Mouse (Mus musculus) CD4-positive, CD25-positive, alpha-beta regulatory T cell, adult 2 months (primary cell): ENCODE data around the gene Spata31d1a.
"Not testable (repeated sequence)": the region's sequence is repeated elsewhere in the genome, so short reads cannot be mapped to it uniquely, and the experiment has no call there.

Experiments
- DNase-seq: peaks from one replicate; pipeline ENCODE4 v3.0.0-alpha.2; 2012; ENCODE audit warnings: low read depth, low spot score

The Spata31d1a gene

DNA sequence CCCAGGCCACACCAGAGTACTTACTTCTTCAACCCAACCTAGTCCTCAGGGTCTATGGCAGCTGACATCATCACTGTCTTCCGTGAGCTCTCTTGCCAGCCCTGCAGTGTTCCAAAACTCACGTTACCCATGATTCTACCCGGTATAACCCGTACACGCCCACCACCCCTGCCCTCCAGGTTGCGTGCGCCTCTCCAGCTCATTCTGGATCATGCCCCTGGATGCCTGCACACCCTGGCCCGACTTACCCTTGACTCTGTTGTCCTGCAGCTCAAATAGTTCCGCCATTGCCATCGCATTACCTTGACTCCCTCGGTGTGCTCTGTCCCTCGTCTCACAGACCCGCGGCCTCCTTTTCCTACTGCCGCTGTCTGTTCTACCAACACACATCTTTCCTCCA is at the start of gene Spata31d1a:
Gene Spata31d1a, minus strand, starts transcription at position 101 of the 400 bp plus-strand sequence.
- DNase-seq: no peak

DNA sequence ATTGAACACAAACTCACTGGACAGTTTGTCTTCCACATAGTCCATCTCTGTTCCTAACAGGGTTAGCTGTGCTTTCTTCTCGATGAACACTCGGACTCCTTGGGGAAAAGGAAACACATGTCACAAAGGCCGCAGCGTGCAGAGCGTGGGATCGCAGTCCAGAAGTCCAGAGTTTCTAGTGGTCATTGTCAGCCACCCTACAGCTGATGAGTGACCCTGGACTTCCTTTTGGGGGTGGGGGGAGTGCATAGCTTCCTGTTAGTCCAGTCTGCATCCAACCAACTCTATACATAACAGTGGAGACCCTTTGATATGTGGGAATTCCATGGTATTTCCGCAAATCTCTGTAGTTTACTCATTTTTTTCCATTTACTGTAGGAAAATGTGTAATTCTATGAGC is 46.8 kb upstream of the Spata31d1a start:
- DNase-seq: no peak

DNA sequence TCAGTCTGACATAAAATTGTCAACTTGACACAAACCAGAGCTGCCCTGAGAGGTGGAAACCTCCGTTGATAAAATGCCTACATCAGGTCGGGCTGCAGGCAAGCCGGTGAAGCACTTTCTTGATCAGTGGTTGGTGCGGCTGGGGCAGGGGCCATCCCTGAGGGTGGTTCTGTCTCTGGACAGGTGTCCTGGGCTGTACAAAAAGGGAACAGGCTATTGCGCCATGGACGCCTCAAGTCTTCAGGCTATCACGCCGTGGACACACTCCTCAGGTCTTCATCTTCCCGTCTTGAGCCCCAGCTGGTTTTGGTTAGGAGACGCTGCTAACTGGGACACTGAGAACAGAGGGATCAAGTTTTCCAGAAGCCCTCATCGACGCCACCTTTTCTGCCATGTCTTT is 40.2 kb upstream of the Spata31d1a start:
- no peak for DNase-seq

GRCm38 (mm10) chr13:59746711-59747110 is 36.6 kb upstream of the Spata31d1a start, which contains the start of gene 1700014D04Rik:
Gene 1700014D04Rik (minus strand): TSS chr13:59746752.
- no peak for DNase-seq

GRCm38 (mm10) chr13:59746164-59746563 is 36.0 kb upstream of the Spata31d1a start:
- no peak for DNase-seq

DNA sequence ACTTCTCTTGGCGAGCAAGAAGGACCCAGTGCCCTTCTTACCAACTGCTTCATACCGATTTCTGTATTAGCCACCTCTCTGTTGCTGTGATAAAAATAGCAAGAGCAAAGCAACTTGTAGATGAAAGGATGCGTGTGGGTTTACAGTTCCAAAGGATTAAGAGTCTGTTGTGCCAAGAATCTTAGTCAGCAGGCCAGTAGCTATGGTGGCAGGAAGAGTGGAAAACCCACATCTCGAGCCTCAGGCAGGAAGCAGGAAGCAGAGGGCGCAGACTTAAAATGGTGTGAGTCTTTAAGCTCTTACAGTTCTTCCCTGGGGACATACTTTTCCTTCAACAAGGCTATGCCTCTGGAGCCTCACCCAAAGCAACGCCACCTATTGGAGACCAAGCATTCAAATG is 35.3 kb upstream of the Spata31d1a start:
- no peak for DNase-seq

GRCm38 (mm10) chr13:59741697-59742096 is 31.6 kb upstream of the Spata31d1a start:
- DNase-seq: peak; percentile 42

DNA sequence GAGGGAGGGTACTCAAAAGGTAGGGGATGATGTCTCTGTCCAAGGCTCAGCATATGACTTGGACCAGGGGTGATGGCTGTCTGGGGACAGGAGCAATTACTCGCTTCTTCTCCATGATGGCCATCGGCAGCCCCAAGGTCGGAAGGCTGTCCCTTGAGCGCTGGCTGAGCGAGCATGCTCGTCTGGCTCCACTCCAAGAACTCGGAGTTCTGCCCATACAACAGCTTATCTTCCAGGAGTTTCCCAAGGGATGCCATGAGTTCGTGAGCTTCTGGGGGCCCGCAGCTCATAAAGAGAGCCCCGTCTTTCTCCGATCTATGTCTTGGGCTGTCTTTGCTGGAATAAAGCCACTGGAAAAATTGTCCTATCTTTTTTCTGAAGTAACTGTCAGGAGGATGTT is 31.0 kb upstream of the Spata31d1a start:
- DNase-seq: no peak

GRCm38 (mm10) chr13:59739397-59739796 is 29.3 kb upstream of the Spata31d1a start:
- no peak for DNase-seq

- no peak for DNase-seq
These were observed 28.3 kb upstream of the Spata31d1a start for GRCm38 (mm10) chr13:59738455-59738854.

DNA sequence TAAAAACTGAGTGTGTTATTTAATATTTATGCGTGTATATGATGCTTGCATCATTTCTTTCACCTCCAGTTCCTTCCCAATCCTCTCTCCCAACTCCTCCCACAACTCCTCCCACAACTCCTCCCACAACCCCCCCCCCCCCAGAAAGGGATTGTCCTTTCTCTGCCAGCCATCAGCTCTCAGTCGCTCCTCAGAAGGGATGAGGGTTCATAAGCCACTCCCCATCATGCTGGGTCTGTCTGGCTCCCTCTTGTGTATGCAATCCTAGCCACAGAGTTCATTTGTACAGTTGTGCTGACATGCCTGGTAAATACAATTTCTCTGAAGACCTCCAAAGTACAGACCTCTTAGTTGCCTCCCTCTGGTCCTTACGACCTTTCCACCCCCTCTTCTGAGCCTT is 25.1 kb upstream of the Spata31d1a start:
- peak; percentile 17 for DNase-seq

DNA sequence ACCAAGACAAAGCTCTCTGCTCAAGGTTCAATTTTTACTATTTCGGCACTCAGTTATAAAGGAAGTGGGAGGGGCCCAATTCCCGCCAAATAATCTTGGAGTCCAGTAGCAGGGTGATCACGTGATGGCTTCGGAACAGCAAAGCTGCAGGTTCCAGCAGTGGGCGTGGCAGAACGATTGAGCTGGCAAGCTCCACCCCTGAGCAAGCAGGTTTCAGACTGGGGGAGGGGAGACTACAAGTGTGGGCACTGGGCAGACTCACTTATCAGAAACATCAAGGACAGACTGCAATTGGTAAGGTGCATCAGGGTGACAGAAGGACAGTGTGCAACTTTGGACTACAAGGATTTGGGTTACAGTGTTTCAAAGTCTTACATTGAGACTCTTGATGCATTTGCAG is 24.2 kb upstream of the Spata31d1a start:
- not testable (repeated sequence) for DNase-seq

GRCm38 (mm10) chr13:59733936-59734335 is 23.8 kb upstream of the Spata31d1a start:
- no peak for DNase-seq

DNA sequence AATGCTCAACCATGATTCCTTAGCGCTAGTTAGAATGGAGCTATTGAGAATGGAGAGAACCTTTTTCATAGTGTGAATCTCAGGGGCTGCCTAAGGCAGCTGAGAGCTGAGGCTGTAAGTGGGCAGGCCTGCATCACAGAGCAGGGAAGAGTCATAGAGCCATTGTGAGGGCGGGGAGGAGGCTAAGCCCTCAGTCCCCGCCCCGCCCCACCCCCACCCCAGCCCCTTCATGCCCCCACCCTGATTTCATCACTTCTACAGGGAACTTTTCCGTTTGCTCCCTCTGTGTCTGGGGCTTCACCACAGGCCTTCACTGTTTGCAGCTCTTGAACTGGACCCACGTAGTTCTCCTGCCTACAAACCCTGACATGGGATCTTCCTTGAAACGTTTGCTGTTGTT is 21.5 kb upstream of the Spata31d1a start, which contains the start of gene Spata31d1d:
Gene Spata31d1d, minus strand, starts transcription at position 101 of the 400 bp plus-strand sequence.
- no peak for DNase-seq

DNA sequence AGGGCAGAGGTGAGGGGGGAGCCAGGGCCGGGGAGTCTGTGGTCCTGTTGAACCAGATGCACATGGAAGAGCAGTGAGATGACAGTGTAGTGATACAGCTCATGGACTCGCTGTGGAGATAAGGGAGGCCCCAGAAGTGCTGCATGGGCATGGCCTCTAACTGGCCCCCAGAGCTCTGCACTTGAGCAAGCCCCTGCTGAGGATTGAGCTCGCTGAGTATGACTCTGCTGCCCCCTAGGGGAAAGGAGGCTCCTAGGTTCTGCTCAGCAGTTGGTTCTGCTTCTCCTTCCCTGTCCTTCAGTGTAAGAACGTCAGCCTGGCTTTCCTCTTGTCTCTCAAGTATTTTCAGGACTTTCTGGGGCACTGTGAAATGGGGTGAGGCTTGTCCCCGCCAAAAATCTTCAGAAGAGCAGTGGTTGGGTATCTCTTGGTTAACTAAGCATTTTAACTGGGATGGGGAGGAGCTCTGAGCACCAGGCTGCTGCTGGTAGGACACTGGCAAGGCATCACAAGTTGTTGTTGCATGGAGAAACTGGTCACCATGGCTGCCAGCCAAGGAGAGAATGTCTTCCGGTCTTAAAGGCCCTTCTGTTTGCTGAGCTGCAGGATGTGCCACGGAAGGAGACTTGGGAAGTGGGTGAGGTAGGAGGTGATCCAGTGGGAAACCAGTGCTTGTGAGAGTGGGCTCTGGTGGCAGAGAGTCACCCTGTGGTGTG is 18.4 kb upstream of the Spata31d1a start:
- peak; percentile 89 for DNase-seq

DNA sequence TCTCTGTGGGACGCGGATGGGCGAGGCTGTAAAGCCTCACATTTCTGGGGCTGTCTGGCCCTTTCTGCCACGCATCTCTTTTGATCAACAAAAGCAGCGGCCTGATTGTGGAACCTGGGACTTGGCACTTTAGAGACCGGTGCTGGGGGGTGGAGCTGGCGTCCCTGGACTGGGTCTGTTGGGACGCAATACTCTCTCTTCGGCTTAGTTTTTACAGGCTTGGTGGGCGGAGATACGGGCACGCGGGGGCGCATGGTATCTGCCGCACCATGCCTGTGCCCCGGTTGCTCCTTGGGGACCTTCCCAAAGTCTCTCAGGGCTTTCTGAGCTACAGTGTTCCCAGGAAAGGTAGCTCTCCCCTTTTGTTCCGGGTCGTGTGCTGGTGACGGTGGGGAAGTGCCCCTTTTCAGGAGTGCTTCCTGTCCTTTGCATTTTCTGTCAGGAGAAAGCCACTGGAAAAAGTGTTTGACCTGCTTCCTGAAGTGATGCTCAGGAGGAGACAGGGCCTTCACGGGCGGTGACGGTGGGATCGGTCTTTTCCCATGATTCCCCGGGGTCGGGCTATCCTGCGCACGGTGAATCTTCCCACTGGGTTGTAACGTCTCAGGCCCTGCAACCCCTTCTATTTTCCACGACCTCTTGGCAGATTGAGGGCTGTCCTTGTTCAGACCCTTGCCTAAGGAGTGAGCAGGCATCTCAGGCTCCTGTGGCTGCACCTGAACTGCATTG is 16.2 kb upstream of the Spata31d1a start:
- no peak for DNase-seq

DNA sequence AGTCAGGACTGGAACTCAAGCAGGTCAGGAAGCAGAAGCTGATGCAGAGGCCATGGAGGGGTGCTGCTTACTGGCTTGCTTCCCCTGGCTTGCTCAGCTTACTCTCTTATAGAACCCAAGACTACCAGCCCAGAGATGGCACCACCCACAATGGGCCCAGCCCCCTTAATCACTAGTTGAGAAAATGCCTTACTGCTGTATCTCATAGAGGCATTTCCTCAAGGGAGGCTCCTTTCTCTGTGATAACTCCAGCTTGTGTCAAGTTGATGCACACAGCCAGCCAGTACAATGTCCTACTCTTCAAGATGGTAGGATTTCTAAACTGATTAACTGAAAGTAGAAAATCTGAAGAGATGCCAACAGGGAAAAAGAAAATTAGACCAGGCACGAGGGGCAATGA is 12.0 kb upstream of the Spata31d1a start:
- DNase-seq: not testable (repeated sequence)

GRCm38 (mm10) chr13:59719475-59719874 is 9.3 kb upstream of the Spata31d1a start:
- DNase-seq: no peak

DNA sequence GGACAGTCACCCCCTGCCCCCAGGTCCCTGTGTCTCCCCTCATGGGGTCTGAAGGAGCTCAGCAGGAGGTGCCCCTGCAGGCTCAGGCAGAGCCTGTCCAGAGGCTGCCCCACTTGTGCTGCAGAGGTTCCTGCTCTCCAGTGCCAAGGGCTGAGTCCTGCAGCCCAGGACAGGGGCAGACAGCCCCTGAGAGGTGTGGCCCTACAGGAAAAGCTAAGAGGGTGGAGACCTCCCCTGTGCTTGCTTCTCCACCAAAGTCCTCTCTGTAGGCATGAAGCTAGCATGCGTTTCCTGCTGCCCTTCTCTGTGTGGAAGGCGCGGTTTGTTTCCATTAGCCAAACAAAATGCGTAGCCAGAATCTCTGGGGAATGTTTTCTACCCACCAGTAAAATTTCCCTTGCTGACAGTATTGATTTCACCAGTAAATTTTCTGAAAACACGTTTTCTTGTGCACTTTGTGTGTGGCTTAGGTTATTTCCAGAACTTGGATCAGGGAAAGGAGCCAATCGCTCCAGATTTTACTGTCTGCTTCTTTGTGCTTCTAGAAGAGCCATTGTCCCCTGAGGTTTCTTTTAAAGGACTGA is 8.8 kb upstream of the Spata31d1a start:
- DNase-seq: peak; percentile 40

DNA sequence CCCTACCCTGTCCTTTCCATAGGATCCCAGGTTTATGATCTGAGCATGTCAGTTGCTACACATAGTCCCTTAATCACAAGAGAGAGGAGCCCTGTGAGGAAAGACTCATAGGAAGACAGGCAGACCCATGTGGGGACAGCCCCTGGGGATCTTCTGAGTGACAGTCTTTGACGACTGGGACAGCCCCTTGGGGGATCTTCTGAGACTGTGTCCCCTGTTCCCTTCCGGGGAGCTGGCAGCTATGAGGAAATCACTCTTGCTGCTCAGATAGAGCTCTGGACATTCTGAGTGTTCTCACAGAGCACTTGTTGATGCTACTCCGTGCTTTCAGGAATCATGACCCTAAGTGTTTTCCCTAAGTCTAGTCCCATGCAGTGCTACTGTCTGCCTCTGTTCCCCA is 3.6 kb upstream of the Spata31d1a start:
- DNase-seq: peak; percentile 73

DNA sequence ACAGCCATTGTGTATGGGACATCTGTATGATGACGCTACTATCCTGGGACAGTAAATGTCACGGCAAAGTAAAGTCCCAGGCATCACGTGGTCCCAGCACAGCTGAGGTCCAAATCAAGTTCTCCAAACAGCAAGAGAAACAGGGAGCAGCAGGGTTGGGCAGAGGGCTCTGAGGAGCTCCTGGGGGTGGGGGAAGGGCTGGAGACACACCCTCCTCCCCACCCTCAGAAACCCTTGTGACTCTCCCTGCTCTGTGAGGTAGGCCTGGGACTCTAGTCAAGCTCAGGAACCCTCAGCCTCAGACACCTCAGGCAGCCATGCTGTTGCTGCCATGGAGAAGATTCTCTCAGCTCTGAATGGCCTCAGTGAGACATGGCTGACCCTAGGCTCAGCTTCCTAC is 1.9 kb upstream of the Spata31d1a start, which contains the start of gene Spata31d1b:
Gene Spata31d1b, plus strand, starts transcription at position 301 of the 400 bp plus-strand sequence.
- DNase-seq: not testable (repeated sequence)

DNA sequence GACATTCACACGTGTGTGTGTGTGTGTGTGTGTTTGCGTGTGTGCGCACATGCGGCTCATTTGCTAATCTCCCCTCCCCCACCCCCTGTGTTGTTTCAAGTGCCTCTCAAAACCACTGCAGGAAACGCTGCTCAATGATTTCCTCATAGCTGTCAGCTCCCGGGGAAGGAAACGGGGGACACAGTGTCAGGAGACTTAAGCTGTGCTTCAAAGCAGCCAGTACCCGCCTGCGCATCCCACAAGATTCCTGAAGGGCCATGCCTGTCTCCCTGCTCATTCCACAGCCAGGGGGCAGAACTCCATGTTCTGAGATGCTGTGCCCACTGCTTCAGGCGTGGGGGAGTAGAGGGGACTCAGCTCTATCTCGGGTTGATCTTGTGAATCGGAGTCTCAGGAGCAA is 5.6 kb downstream of the Spata31d1a start:
- peak; percentile 78 for DNase-seq
